Mouse (Mus musculus): Measurements from ENCODE around the gene Tacc2.

DNA sequence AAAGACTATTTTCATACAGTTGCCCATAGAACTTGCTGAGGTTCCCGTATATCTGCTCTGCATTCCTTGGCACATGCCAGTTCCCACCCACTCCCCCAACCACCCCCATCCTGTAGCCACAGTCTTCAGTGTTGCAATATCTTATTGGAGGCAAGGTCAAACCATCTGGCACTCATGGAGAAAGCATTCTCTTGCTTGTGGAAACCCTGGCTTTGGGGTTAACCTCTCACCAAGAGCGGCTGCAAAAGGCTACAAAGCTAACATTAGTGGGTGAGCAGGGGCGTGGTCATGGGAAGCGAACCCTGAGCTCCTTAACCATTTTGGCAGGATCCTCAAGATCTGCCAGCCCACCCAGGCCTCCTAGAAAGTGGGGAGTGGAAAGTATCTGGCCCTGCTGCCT, 59.7 kb downstream of the Tacc2 start:
- no peak for TF ChIP-seq CTCF (IDR thresholded peaks at IDR 0.05; ENCODE audit: borderline replicate concordance, insufficient read depth, low read length)
- TF ChIP-seq POLR2A (IDR thresholded peaks at IDR 0.05; ENCODE audit: low read depth, low read length) = no peak

Measured in embryonic fibroblast, embryonic 13.5 days (primary cell).